Mouse (Mus musculus): ENCODE results near the gene Zfp281. TPM values are rescaled to one million over a fixed set of nuclear protein-coding genes. Genes with fewer than 3 reads are reported as not detected.

The Zfp281 gene
- total RNA-seq, 1 experiment, result 65.5 TPM

DNA sequence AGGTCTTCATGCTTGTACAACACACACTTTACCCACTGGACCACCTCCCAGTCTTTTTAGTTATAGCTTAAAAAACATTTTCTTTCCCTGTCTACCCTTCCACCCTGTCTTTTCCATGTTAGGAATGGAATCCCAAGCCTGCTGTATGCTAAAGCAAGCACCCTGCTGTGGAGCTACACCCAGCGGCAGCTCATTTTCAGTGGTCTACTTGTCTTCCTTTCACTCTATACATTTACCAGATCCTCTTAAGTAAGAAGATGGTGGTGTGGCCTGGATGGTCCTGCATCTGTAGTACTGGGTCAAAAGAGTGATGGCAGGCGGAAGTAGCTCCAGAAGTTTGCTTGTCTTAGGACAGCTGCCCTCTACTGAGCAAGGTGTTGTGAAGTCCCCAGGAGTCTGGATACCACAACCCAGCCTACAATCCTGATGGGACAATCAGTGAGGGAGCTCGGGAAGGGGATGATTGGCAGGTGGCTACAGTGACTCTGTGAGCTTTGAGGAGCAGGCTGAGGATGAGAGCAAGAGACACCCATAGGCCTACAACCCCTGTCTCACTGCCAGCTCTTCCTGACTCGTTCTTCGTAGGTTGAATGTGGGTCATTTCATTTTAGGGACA lies 30.4 kb upstream of the Zfp281 start:
- peaks cover 7% of the 10 kb centered on the region; the same call in 1 of the 2 replicates for H3K36me3 ChIP-seq (ENCODE audit: control insufficient read depth, insufficient read depth, low read length, poor library complexity, severe bottlenecking)
- no peak for DNase-seq (ENCODE audit: low read depth, low spot score)
- TF ChIP-seq ZNF384 (IDR thresholded peaks at IDR 0.05; ENCODE audit: low read depth, low read length) (no peak), HCFC1 (IDR thresholded peaks at IDR 0.05; ENCODE audit: borderline replicate concordance, insufficient read depth, low read length) (no peak)
- H3K27ac ChIP-seq (ENCODE audit: insufficient read depth, low read depth, low read length, poor library complexity, severe bottlenecking), result no peak overlapping the region
- no peak overlapping the region for H3K4me3 ChIP-seq (ENCODE audit: insufficient read depth in 1 of 2, low read depth in 1 of 2, low read length in 2 of 2, poor library complexity in 1 of 2, severe bottlenecking in 1 of 2)
- H3K4me1 ChIP-seq (ENCODE audit: control insufficient read depth in 2 of 2, insufficient read depth in 2 of 2, low read length in 2 of 2, poor library complexity in 1 of 2), result peaks cover 7 to 27% of the 10 kb centered on the region in 2 experiments
- in situ Hi-C loops (cut with MboI; ENCODE audit: low sequenced_read_pairs in 2 of 2, unreplicated experiment in 2 of 2), result no loop called here
- no peaks in the 10 kb centered on the region for H3K9me3 ChIP-seq (ENCODE audit: control insufficient read depth, insufficient read depth, low read depth, low read length)
- no peak overlapping the region for H3K9ac ChIP-seq (ENCODE audit: insufficient read depth, low read depth, low read length, poor library complexity, severe bottlenecking)

DNA sequence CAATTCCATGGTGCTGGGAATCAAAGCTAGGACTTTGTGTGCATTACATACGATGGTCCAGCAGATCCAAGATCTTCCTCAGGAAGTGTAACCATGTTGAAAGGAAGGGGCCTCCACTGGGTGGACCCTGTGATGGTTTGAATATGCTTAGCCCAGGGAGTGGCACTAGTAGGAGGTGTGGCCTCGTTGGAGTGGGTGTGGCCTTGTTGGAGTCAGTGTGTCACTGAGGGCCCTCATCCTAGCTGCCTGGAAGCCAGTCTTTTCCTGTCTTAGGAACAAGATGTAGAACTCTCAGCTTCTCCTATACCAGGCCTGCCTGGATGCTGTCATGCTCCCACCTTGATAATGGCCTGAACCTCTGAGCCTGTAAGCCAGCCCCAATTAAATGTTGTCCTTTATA lies 27.9 kb upstream of the Zfp281 start:
- in situ Hi-C loops (cut with MboI; ENCODE audit: low sequenced_read_pairs in 2 of 2, unreplicated experiment in 2 of 2), result no loop called here
- peaks cover 7 to 27% of the 10 kb centered on the region in 2 experiments for H3K4me1 ChIP-seq (ENCODE audit: control insufficient read depth in 2 of 2, insufficient read depth in 2 of 2, low read length in 2 of 2, poor library complexity in 1 of 2)
- TF ChIP-seq HCFC1 (IDR thresholded peaks at IDR 0.05; ENCODE audit: borderline replicate concordance, insufficient read depth, low read length), result no peak
- TF ChIP-seq CHD2 (IDR thresholded peaks at IDR 0.05; ENCODE audit: low read depth, low read length), result no peak
- no peak for TF ChIP-seq ZNF384 (IDR thresholded peaks at IDR 0.05; ENCODE audit: low read depth, low read length)
- TF ChIP-seq MAFK (IDR thresholded peaks at IDR 0.05; ENCODE audit: insufficient read depth, low read depth, low read length), result no peak
- no peak for TF ChIP-seq ZC3H11A (IDR thresholded peaks at IDR 0.05; ENCODE audit: borderline replicate concordance, low read depth, low read length)

DNA sequence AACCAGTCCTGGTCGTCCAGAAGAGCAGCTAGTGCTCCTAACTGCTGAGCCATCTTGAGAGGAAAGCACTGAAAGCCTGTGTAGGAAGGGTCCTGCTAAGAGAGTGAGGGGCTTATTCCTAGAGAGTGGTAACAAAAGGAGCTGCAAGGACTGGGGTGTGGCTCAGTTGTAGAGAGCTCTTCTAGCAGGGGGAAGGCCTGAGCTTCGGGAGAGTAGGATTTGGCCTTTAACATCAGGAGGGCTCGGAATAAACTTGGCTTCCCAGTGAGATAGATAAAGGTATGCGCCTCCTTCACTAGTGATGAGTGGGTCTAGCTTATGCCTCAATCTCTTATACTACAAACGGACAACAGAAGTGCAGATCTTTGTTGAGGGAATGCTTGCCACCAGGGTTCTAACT lies 26.4 kb upstream of the Zfp281 start:
- H3K9ac ChIP-seq (ENCODE audit: insufficient read depth, low read depth, low read length, poor library complexity, severe bottlenecking), result no peak overlapping the region
- in situ Hi-C loops (cut with MboI; ENCODE audit: low sequenced_read_pairs in 2 of 2, unreplicated experiment in 2 of 2), result no loop called here

More for the DNA sequence above, 27.9 kb upstream of the Zfp281 start:
- no peak overlapping the region for H3K9ac ChIP-seq (ENCODE audit: insufficient read depth, low read depth, low read length, poor library complexity, severe bottlenecking)
- H3K9me3 ChIP-seq (ENCODE audit: control insufficient read depth, insufficient read depth, low read depth, low read length), result no peaks in the 10 kb centered on the region
- H3K4me3 ChIP-seq (ENCODE audit: insufficient read depth in 1 of 2, low read depth in 1 of 2, low read length in 2 of 2, poor library complexity in 1 of 2, severe bottlenecking in 1 of 2), result no peak overlapping the region
- H3K27ac ChIP-seq (ENCODE audit: insufficient read depth, low read depth, low read length, poor library complexity, severe bottlenecking), result no peak overlapping the region
- peaks cover 7% of the 10 kb centered on the region; the same call in 1 of the 2 replicates for H3K36me3 ChIP-seq (ENCODE audit: control insufficient read depth, insufficient read depth, low read length, poor library complexity, severe bottlenecking)
- DNase-seq (ENCODE audit: low read depth, low spot score), result no peak

DNA sequence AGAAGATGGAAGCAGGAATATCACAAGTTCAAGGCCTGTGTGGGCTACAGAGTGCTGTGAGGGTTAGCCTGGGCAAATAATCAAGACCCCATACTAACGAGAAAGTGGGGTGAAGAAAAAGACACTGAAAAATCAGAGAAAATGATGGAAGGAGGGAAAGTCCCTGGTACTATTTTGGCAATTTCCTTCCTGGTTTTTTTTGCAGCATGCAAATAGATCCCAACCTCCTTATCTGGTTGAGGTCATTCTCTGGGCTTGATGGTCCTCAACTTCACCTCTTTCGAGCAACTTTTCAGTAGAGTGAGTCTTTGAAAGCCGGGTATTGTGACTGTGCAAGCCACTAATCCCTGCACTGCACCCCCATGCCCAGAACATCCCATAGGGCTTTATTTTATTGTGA lies 24.6 kb upstream of the Zfp281 start:
- Histone ChIP-seq H3K9ac (ENCODE audit: insufficient read depth, low read depth, low read length, poor library complexity, severe bottlenecking) (no peak overlapping the region), H3K27ac (ENCODE audit: insufficient read depth, low read depth, low read length, poor library complexity, severe bottlenecking) (no peak overlapping the region), H3K9me3 (ENCODE audit: control insufficient read depth, insufficient read depth, low read depth, low read length) (no peaks in the 10 kb centered on the region), H3K4me3 (ENCODE audit: insufficient read depth in 1 of 2, low read depth in 1 of 2, low read length in 2 of 2, poor library complexity in 1 of 2, severe bottlenecking in 1 of 2) (no peak overlapping the region), H3K36me3 (ENCODE audit: control insufficient read depth, insufficient read depth, low read length, poor library complexity, severe bottlenecking) (peaks cover 6% of the 10 kb centered on the region; the same call in 1 of the 2 replicates), H3K4me1 (ENCODE audit: control insufficient read depth in 2 of 2, insufficient read depth in 2 of 2, low read length in 2 of 2, poor library complexity in 1 of 2) (peaks cover 9 to 17% of the 10 kb centered on the region in 2 experiments)
- DNase-seq (ENCODE audit: low read depth, low spot score), result no peak
- TF ChIP-seq ZC3H11A (IDR thresholded peaks at IDR 0.05; ENCODE audit: borderline replicate concordance, low read depth, low read length), result no peak
- no peak for TF ChIP-seq CHD2 (IDR thresholded peaks at IDR 0.05; ENCODE audit: low read depth, low read length)
- no peak for TF ChIP-seq MAFK (IDR thresholded peaks at IDR 0.05; ENCODE audit: insufficient read depth, low read depth, low read length)
- TF ChIP-seq HCFC1 (IDR thresholded peaks at IDR 0.05; ENCODE audit: borderline replicate concordance, insufficient read depth, low read length), result no peak
- TF ChIP-seq ZNF384 (IDR thresholded peaks at IDR 0.05; ENCODE audit: low read depth, low read length), result no peak
- in situ Hi-C loops (cut with MboI; ENCODE audit: low sequenced_read_pairs in 2 of 2, unreplicated experiment in 2 of 2), result no loop called here

More for the DNA sequence above, 26.4 kb upstream of the Zfp281 start:
- no peaks in the 10 kb centered on the region for H3K9me3 ChIP-seq (ENCODE audit: control insufficient read depth, insufficient read depth, low read depth, low read length)
- peak overlapping the region; percentile 3; the same call in 1 of the 2 replicates for H3K27ac ChIP-seq (ENCODE audit: insufficient read depth, low read depth, low read length, poor library complexity, severe bottlenecking)
- peaks cover 9 to 26% of the 10 kb centered on the region in 2 experiments for H3K4me1 ChIP-seq (ENCODE audit: control insufficient read depth in 2 of 2, insufficient read depth in 2 of 2, low read length in 2 of 2, poor library complexity in 1 of 2)
- no peak for TF ChIP-seq ZNF384 (IDR thresholded peaks at IDR 0.05; ENCODE audit: low read depth, low read length)
- no peak for TF ChIP-seq ZC3H11A (IDR thresholded peaks at IDR 0.05; ENCODE audit: borderline replicate concordance, low read depth, low read length)
- no peak for DNase-seq (ENCODE audit: low read depth, low spot score)
- H3K4me3 ChIP-seq (ENCODE audit: insufficient read depth in 1 of 2, low read depth in 1 of 2, low read length in 2 of 2, poor library complexity in 1 of 2, severe bottlenecking in 1 of 2), result no peak overlapping the region
- H3K36me3 ChIP-seq (ENCODE audit: control insufficient read depth, insufficient read depth, low read length, poor library complexity, severe bottlenecking), result peaks cover 10% of the 10 kb centered on the region; the same call in 1 of the 2 replicates

All from ES-E14 (cell line).